Mouse (Mus musculus) liver, embryonic 18 days (tissue): ENCODE results near the gene Rfx4. TPM values are rescaled to one million over a fixed set of nuclear protein-coding genes. Genes with fewer than 3 reads are reported as not detected.

ENCODE experiments used
- polyA plus RNA-seq: library from polyadenylated mRNA; depleted of rRNA; stranded (reverse); fragments of >200 nt; gene quantifications from 2 replicates; pipeline ENCODE4 v1.2.3, GENCODE M21; 2012; rRNA removed

Gene Rfx4
- not detected in 2 replicates for polyA plus RNA-seq

DNA sequence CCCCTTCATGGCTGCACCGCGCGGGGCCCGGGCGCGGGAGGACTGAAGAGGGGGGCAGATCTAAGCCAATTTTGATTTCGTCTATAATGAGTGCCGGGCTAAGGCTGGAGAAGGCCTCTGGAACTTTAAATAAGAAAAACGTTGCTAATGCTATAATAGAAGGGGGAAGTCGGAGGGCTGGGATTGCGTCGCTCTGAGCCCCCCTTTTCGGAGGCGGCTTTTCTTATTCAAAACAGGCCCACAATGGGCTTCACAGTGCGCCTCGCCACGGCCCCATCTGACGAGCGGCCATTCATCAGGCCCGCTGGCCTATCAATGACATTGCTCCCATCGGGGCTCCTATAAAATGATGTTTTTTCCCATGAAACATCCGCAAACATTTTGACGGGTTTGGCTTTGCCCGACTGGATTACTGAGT is at the start of gene Rfx4:
TSS of gene Rfx4 (plus strand) at position 277 of the 418 bp plus-strand sequence.

DNA sequence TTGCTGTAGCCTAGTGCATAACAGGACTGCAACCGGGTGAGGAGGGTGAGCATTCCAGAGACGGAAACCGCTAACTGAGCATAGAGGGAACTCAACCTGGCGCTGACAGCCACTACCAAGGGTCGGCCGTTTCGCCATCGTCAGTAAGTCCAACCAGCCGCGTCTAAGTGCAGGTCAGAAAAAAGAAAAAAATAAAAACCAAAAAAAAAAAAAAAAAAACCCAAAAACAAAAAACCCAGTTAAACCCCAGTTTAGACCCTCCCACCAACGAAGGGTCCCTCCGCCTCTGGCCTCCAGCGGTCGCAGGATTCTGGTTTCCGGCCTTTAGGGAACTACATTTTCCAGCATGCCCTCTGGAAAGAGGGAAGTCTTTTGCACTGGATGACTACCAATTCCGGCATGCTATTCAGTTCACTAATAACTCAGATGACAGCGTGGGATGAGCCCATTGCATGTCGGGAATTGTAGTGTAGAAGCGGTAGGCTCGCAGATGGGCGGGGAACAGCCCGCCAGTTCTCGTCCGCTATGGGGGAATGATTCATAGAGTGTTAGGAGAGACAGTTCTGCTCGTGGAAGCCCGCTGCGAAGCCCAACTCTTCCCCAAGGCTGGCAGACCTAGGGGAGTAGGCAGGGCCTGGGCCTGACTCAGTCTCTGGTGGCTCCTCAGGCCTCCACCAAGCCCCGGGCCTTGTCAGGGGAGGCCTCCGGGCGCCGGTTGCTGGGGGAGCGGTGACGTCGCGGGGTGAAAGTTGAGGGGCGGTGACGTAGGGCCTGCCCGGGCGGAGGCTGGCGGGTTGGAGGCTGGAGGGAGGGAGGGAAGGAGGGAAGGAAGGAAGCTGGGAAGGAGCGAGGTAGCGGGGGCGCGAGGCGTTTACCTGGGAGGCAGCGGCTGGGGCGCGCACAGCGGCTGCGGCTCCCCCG is 161.2 kb downstream of the Rfx4 start, which contains the start of gene Ric8b:
TSS of gene Ric8b (plus strand) at position 807 of the 921 bp plus-strand sequence.

Other genes starting within 250 kb of the Rfx4 start
- 9.1 and 11.1 TPM in 2 replicates for gene Ckap4, start 222.0 kb upstream of the Rfx4 start, polyA plus RNA-seq
- 36.0 TPM in 2 replicates for gene Tcp11l2, start 179.4 kb upstream of the Rfx4 start, polyA plus RNA-seq
- 3.4 and 3.6 TPM in 2 replicates for gene Polr3b, start 133.8 kb upstream of the Rfx4 start, polyA plus RNA-seq
- gene Ric8b, start 161.6 kb downstream of the Rfx4 start, polyA plus RNA-seq: 4.6 and 5.4 TPM in 2 replicates